Mouse (Mus musculus): Measurements from ENCODE around the gene Rptor.

DNA sequence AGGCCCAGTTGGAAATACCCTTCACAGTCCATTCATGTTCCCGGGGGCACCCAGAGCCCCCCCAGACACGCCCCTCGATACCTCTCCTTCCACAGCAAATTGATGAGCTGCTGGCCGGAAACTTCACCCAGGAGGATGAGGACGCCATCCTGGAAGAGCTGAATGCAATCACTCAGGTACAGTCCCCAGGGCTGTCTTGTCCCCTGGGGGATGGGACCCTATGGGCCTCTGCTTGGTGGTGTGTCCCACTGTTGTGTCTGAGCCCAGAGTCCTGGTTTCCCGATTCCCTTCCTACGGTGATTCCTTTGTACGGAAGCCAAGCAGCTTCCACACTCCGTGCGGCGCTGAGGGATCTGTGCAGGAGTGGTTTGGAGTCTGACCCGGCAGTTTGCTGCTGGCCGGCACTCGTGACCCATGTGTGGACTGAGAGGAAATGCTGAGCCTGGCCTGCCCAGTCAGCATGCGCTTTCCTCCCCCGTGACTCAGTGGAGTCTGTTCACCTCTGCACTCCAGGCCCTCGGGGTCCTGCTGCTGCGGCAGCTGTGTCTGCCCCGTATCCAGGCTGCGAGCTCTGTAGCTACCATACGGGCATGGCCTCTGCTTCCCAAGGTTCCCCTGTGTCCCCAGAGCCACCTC, 314.2 kb downstream of the Rptor start:
- no peak for TF ChIP-seq CTCF (IDR thresholded peaks at IDR 0.05; ENCODE audit: low read depth, low read length)
- no peak for TF ChIP-seq POLR2A (IDR thresholded peaks at IDR 0.05; ENCODE audit: extremely low read depth, insufficient read depth, low read length)

Measured in liver, adult 2 months (tissue).